Mouse (Mus musculus) layer of hippocampus, adult 9-10 months (tissue): ENCODE data around the gene Zfp663.

Source experiments
- DNase-seq: peaks from one replicate; pipeline ENCODE4 v3.0.0; 2022; ENCODE audit warnings: low spot score

Zfp663 gene

DNA sequence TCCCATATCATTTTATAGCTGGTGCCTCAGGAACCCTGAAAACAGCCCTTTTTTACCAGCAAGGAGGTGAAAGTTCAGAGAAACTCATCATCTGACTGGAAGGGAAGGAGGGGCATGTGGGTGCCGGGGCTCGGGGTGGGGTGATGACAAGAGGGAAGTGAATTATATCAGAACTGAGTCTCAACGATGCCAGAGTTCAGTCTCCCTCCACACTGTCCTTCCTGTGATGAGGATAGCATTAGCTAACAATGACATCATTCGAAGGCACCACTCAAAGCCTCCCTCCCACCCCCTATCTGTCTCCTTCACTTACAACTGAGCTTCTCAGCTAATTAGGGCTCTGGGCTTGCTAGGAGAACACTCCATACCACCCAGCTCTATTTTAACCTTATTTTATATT lies 49.0 kb downstream of the Zfp663 start:
- no peak for DNase-seq

DNA sequence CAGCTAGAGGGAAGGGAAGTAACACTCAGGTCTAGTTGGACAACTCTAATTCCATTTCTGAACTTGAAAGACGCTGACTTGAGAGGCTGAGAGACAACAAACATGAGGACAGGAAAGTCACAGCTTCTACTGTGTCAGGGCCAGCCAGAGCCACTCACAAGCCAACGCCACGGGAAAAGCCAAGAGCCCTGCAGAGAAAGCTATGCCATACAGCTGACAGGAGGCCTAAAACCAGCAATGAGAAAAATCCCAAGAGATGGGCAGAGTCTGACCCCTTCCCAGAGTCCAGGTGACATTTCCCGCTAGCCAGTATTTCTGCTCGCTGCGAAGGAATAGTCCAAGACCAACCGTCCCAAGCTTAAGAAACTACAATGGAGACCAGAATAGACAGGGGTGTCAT lies 49.6 kb downstream of the Zfp663 start:
- DNase-seq = no peak

DNA sequence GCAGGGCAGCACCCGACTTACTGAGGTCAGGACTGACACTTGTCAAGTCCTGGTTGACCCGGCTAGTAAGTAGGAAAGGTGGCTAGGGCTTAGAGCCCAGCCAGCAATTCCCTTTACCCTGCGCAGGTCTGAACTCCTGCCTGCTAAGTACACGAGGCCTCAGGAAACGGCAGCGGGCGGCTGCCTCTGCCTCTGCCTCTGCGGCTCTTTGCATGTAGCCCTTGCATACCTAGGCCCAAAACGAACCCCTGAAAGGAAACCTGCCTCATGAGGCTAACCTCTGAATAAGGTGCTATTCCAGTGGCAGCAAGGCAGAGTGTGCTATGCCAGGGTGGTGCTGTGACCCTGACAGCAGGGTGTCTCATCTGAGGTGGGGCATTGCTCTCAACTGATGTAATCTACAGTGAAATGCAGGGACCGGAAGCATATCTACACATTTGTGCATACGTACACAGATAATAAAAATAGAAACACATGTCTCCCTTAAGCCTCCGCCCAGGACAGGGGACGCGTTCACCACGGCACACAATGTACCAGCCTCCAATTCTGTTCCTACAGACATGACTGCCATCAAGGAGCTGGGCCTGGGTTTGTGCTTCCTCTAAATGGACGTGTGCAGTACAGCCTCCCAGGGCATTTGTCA lies 50.8 kb downstream of the Zfp663 start:
- DNase-seq = no peak

DNA sequence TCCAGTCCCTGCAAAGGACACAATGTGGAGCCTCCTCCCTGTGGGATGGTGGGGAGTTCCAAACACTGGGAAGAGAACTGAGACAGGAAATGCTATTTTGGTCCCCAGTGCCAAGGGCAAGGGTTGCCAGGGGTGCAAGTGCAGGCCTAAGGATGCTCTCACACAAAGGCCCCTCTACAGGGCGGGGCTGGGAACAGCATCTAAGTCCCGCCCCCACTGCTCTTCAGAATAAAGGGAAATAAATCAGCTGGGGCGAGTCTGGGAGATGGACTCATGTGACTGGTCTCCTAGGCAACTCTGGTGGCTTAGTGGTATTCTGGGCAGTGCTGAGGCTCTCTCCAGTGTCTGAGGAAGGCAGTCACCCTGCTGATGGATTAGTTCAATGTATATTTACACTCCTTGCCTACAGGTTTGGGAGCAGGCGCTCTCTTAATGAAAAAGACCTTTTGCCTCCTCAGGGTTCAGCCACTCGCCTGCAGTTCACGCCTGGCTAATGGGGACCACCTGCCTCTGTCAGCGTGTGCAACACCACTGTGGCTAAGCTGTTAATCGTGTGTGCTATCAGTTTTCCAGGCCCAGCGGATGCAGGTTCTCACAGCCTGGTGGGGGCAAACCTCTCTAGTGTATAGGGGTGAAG lies 51.6 kb downstream of the Zfp663 start:
- peak; percentile 70 for DNase-seq

DNA sequence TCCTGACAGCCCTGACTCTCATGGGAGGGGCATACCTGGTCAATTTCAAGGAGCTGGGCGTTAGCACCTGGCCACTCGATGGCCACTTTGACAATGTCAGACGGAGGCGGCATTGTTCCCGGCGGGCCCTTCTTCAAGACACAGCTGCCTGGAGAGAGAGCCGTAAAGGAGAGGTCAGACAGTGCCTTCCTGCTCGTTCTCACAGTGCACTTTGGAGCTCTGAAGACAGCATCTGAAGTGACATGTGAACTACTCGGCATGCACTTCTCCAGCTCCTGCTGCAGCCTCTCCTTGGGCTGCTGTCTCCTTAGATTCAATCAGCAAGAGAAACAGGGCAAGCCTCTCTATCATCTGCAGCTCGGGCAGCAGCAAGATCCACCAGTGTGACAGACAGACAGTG lies 52.3 kb downstream of the Zfp663 start:
- no peak for DNase-seq

DNA sequence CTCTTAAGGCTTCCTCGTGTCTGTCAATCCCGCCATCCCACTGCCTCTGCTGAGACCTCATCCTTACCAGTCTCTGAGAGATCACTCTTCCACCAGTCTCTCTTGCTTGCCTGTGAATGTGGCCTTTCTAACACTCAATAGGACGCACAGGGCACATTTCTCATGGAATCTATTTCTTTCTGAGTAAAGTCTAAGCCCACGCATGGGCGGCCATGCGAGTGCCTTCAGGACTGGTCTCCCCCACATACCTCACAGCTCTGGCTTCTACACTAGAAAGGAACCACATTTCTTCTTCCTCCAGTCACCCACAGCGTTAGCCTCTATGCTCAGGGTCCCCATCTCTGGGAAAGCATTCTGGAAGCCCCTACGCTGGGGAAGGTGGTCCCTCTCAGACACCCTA lies 54.3 kb downstream of the Zfp663 start:
- no peak for DNase-seq

DNA sequence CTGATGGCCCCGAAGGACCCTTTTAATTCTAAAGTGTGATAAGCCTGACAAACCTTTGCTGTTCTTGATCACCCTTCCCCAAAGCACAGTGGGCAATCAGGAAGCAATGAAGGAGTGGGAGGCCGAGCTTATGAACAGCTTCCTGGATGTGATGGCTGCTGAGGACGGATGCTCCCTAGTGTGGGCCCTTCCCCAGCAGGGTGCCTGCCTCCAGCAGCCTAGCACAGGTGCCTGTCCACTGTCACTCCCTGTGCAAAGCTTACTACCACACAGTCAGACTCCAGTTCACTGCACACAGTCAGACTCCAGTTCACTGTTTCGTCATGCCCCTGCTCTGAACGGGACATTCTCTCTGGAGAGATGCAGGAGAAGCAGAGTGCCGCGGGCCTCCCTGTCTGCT lies 56.1 kb downstream of the Zfp663 start:
- no peak for DNase-seq

DNA sequence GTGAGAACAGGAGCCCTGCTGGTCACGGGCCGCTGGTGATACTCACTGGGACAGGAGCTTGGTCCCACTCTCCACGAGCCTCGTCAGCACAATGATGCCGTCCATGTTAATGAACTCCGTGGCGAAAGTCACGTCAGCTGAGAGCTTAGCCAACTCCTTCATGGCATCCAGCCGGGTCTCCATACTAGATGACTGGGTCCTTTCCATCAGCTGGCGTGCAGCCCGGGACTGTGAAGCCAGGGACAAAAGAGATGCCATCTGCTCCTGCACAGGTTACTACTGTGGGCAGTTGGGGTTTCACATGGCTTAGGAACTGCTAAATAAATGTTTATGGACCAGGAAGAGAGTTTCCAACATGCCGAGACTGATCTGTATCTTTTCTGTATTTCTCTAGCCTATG lies 57.0 kb downstream of the Zfp663 start:
- DNase-seq = no peak

DNA sequence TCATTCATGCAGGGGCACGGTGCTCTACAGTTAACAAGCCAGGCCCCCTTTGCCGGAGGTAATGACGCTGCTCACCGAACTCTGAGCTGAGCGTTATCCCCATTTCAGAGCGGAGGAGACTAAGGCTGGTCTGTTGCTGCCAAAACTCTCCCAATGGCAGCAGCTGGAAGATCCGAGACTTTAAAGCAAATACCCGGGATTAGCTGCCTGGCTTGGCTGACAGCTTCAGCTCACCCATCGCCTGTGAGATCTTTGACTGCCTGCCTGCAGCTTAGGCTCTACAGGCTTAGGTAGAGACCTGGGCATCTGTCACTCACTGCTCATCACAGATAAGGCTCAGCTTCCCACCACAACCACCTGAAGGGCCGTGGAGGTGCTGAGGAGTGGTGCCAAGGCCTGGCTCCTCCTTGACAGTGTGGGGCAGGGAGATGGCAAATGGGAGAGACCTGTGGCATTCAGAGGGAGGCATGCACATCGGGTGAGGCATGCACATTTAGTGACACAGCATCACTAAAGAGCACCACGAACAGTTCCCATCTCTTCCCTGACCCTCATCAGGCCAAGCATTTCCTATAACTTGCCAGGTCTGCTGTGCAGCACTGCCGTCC lies 57.6 kb downstream of the Zfp663 start:
- DNase-seq = no peak

DNA sequence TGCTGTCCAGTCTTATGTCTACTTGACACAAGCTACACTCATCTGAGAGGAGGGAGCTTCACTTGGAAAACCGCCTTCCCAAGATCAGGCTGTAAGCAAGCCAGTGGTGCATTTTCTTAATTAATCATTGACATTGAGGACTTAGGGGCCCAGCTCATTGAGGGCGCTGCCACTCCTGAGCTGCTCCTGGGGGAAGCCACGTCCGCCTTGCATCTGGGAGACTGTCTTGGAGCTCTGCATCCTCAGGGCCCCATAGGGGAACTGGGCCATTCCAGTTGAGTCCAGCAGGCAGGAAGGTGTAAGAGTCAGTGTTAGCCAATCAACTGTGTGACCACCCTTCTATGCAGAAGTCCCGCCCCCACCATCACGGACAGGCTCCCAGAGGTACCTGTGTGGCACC lies 60.7 kb downstream of the Zfp663 start:
- no peak for DNase-seq

DNA sequence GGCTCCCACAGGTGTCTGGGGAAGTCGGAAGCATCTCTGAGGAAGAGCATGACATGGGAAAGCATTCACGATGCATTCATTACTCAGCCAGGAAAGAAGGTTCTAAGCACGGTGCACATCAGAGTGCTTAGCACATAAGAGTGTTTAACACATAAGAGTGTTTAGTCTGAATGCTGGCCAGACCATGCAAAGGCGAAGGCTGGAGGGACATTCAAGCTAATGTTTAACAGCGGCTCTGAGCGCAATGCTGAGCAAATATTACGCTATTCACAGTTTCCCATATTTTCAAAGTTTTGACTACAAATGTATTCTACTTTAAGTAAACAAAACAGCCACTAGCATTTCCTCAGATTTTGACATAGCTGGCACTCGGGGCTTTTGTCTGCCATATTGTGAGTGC lies 63.1 kb downstream of the Zfp663 start:
- DNase-seq = no peak

DNA sequence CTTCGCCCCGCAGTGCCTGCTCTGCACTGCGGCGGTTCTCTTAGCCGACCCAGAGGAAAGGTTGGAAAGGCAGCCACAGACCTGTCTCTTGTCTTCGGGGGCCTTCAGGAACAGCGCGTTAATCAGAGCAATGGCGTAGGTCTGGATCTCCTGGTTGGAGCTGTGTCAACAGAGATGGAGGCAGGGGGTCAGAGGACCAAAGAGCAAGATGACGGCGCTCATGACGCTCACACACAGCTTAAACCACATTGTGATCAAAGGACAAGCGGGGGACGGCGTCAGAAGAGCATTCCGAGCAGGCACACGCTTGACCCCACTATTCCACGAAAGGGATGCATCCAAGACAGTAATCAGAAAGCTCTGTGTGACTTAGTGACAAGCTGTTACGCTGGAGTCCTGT lies 63.7 kb downstream of the Zfp663 start:
- DNase-seq = no peak

DNA sequence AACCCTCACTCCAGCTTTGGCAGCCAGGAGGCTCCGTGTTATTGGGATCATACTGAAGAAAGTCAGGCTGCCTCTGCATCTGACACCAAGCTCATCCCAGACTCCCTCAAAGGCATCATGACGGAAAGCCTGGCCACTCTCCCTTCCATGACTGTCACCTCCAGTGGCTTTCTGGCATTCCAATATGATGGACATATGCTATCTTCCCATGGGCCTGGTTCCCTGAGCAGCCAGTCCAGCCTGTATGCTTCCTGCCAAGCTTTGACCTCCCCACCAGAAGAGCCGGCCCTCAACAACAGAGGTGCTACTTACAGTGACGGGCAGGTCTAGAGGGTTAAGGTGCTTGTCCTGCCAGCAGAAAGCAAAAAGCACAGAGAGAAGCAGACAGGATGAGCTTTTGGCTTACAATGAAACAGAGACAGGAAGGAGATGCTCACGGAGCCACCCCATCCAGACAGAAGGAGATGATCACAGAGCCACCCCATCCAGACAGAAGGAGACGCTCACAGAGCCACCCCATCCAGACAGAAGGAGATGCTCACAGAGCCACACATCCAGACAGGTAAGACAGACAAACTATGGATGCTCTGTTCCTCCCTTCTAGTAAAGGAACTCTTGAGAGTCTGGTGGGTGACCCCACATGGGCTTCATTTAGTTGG lies 65.0 kb downstream of the Zfp663 start:
- no peak for DNase-seq

DNA sequence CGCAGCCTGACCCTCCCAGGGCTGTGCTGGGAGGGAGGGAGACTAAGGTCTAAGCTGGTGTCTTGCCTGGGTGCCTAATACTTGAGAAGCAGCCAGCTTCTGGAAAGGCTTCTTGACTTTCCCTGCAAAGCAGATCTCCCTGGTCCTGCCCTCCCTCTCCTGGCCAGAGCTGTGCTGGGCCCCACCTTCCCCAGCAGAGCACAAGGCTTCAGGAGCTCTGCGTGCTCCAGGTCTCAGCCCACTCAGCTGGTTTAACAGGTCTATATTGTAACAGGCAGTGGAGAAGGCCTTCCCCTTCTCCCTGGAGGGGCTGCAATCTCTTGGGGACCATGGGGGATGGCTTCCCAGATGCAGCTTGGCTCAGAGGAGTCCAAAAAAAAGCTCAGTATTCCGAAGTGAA lies 67.1 kb downstream of the Zfp663 start:
- no peak for DNase-seq
